Mouse (Mus musculus): ENCODE measurements at regions not wholly inside any gene's neighbourhood (a gene's known extent, or its start where the extent isn't known, plus 50 kb on each side); places are given as distances from the start of the nearest gene placed in this dataset.

DNA sequence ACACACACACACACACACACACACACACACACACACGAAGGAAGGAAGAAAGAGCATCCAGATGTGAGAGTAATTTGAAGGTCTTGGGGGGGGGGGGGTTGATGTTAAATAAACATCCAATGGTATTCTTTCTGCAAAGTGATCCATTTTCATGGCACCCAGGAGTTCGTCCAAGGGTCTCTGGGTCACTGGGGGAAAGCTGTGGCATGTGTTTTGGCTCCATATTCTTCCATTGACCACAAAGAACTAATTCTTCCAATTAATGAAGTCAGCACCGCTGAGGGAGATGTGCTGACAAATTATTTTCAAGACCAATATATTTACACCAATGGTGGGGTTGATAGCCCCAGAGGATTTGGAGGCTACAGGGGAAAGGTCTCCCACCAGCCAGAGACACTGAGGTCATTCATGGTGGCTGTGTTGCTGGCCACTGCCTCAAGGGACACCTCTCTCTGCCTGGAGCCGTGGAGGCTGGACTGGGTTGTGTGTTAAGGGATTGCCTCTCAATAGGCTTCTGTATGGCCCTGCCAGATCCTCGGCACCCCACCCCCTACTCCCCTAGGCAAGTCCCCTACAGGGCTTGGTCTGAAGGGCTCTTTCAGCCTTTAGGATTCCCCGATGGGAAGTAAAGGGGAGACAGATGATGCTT is 99.1 kb upstream of the Pkdcc start:
- DNase-seq (no peak), ATAC-seq (peak; percentile 29; the same call in 1 of the 2 replicates)
- no peak for TF ChIP-seq CTCF (IDR thresholded peaks at IDR 0.05; ENCODE audit: low read depth)
- Histone ChIP-seq H3K27me3 (ENCODE audit: insufficient read depth, low read length) (no peaks in the 10 kb centered on the region), H3K4me2 (ENCODE audit: low read depth) (no peak overlapping the region), H3K9me3 (ENCODE audit: low read length) (no peaks in the 10 kb centered on the region), H3K9ac (no peak overlapping the region), H3K4me3 (ENCODE audit: low read depth, low read length) (no peak overlapping the region), H3K4me1 (ENCODE audit: insufficient read depth) (no peaks in the 10 kb centered on the region), H3K27ac (ENCODE audit: low read depth, low read length) (no peak overlapping the region), H3K36me3 (ENCODE audit: insufficient read depth) (no peaks in the 10 kb centered on the region)
- 48% methylated on average over 6 of the region's 6 CpGs for WGBS

DNA sequence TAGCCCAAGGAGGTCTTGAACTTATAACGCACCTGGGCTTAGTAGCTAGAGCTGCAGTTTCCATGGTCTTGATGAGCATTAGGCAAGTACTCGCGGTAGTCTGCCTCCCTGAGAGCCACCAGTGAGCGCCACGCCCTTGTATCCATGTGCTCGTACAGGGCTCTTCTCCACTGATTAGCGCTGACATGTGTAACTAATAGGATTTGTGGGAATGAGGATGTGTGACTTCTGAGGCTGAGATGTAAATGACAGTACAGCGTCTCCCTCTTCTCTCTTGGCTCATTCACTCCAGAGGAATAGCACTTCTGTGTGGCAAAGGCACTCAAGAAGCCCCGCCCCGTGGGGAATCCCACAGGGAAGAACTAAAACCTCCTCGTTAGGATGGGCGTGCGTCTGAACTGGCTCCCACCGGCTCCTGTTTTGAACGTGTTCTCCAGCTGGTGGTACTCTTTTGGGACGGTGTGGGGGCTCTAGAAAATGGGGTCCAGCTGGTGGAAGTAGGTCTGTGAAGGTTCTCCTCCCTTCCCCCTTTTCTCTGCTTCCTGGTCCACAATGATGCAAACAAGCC is 94.3 kb upstream of the Pkdcc start:
- 59% methylated on average over 16 of the region's 16 CpGs for WGBS
- DNase-seq, result no peak

DNA sequence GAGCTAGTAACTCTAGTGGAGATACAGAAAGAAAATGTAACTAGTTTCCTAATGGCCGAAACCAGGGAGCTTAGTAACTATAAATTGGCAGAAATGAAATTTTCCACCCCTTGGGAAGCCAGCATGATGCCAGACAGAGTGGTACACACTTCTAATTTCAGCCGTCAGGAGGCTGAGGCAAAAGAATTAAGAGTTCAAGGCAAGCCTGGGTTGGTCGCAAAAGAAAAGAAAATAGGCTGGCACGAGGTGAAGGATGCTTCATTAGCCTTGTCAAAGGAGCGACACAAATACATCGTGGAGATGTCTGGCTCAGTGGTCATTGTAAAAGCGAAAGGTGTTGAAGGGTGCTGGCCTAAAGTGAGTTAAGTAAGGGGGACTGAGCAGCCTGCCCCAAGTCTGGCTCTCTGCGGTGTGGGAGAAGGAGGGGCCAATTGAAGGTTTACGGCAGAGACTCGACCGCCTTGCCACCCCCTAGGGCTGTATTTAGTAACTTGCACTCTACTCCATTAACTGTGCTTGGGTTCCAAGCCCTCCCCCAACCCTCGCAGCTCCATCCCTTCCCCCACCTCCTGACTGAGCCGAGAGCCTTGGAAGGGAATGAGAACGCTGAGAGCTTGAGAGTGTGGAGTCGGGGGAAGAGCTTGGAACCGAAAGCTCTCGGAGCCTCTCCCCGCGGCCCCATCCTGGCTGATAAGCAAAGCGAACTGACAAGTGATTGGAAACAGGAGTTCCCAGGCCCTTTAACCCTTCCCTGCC is 92.4 kb upstream of the Pkdcc start:
- Histone ChIP-seq H3K4me3 (ENCODE audit: low read depth, low read length) (peak overlapping the region; percentile 4; the same call in 1 of the 2 replicates), H3K27ac (ENCODE audit: low read depth, low read length) (no peak overlapping the region), H3K36me3 (ENCODE audit: insufficient read depth) (no peaks in the 10 kb centered on the region), H3K9ac (no peak overlapping the region), H3K4me1 (ENCODE audit: insufficient read depth) (peaks cover 4% of the 10 kb centered on the region; the same call in 1 of the 2 replicates), H3K27me3 (ENCODE audit: insufficient read depth, low read length) (no peaks in the 10 kb centered on the region), H3K4me2 (ENCODE audit: low read depth) (peak overlapping the region; percentile 38), H3K9me3 (ENCODE audit: low read length) (no peaks in the 10 kb centered on the region)
- peak; percentile 61 for DNase-seq
- no peak for TF ChIP-seq CTCF (IDR thresholded peaks at IDR 0.05; ENCODE audit: low read depth)
- 7% methylated on average over 20 of the region's 20 CpGs for WGBS
- peak; percentile 88 for ATAC-seq

More for the DNA sequence above, 94.3 kb upstream of the Pkdcc start:
- no peak for TF ChIP-seq CTCF (IDR thresholded peaks at IDR 0.05; ENCODE audit: low read depth)
- Histone ChIP-seq H3K9ac (no peak overlapping the region), H3K4me2 (ENCODE audit: low read depth) (no peak overlapping the region), H3K27me3 (ENCODE audit: insufficient read depth, low read length) (no peaks in the 10 kb centered on the region), H3K9me3 (ENCODE audit: low read length) (no peaks in the 10 kb centered on the region), H3K27ac (ENCODE audit: low read depth, low read length) (no peak overlapping the region), H3K4me3 (ENCODE audit: low read depth, low read length) (no peak overlapping the region), H3K36me3 (ENCODE audit: insufficient read depth) (no peaks in the 10 kb centered on the region), H3K4me1 (ENCODE audit: insufficient read depth) (peaks cover 4% of the 10 kb centered on the region; the same call in 1 of the 2 replicates)
- ATAC-seq, result no peak

DNA sequence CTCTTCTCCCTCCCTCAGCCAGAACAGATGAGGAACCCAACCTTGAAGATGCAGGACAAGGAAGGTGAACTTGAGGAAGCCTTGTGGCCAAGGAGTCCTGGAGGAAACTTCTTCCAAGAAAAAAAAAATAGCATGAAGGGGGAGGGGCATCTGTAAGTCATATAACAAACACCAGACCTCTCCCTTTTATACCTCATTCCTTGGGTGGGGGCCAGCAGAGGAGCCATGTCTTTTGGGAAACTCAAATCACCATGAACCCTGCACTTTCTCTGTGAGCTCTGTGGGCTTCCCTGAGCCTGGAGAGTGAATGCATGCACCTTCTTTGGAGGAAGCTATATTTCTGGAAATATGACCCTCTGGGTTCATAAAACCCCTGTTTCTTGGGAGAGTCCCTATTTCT is 90.0 kb upstream of the Pkdcc start:
- Histone ChIP-seq H3K27ac (ENCODE audit: low read depth, low read length) (no peak overlapping the region), H3K4me2 (ENCODE audit: low read depth) (no peak overlapping the region), H3K36me3 (ENCODE audit: insufficient read depth) (no peaks in the 10 kb centered on the region), H3K27me3 (ENCODE audit: insufficient read depth, low read length) (no peaks in the 10 kb centered on the region), H3K4me1 (ENCODE audit: insufficient read depth) (peaks cover 4% of the 10 kb centered on the region), H3K9ac (no peak overlapping the region), H3K9me3 (ENCODE audit: low read length) (no peaks in the 10 kb centered on the region), H3K4me3 (ENCODE audit: low read depth, low read length) (no peak overlapping the region)
- TF ChIP-seq CTCF (IDR thresholded peaks at IDR 0.05; ENCODE audit: low read depth), result no peak
- DNase-seq (no peak), ATAC-seq (no peak)

DNA sequence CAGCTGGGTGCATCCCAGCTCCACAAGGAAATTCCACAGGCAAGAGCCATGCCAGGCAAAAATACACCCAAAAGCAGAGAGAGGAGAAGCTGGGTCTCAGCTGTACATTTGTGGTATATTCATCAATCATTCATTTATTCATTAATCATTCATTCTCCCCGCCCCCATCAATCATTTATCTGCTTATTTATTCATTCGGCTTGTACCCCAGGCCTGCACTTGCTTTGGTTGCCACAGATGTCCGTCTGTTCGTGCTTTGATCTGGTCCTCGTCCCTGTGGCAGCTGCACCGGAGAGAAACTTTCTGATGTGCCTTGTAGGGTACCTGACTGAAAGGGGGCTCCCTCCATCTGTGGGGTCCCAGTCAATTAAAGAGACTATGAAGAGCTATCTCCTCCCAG is 87.2 kb upstream of the Pkdcc start:
- Histone ChIP-seq H3K4me3 (ENCODE audit: low read depth, low read length) (no peak overlapping the region), H3K9me3 (ENCODE audit: low read length) (no peaks in the 10 kb centered on the region), H3K9ac (no peak overlapping the region), H3K36me3 (ENCODE audit: insufficient read depth) (no peaks in the 10 kb centered on the region), H3K27me3 (ENCODE audit: insufficient read depth, low read length) (no peaks in the 10 kb centered on the region), H3K4me1 (ENCODE audit: insufficient read depth) (no peaks in the 10 kb centered on the region; the same call in none of the 2 replicates), H3K4me2 (ENCODE audit: low read depth) (no peak overlapping the region), H3K27ac (ENCODE audit: low read depth, low read length) (no peak overlapping the region)
- 46% methylated on average over 6 of the region's 6 CpGs for WGBS
- DNase-seq (no peak), ATAC-seq (no peak)
- TF ChIP-seq CTCF (IDR thresholded peaks at IDR 0.05; ENCODE audit: low read depth), result no peak

DNA sequence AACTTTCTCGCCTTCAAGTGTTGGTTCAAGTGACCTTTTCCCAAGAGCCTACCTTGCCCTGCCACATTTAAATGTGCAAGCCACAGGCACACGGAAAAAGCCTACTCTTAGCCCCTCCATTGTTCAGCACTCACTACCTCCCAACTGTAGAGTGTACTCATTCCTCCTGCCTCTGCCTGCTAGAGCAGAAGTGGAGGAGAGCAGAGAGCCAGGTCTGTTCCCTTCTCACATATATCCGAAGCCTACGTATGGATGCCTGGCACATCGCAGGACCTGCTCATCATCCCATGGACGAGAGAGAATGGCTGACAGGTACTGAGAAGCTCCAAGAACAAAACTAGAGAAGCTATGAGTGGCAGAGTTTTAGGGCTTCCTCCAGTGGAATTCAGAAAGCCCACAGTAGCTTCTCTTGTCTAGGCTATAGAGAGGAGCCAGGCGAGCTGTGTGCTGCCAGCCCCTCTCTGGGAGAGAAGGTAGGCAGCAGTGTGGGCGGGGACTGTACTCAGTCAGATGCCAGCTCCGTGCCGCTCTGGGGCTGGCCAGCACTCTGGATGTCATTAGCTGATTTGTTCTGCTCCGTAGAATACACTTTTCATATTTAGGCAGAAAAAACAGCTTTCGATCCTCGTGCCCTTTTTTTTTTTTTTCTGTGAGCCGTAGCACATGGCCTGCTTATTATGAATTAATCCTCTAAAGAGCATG is 86.1 kb upstream of the Pkdcc start:
- Histone ChIP-seq H3K27me3 (ENCODE audit: insufficient read depth, low read length) (no peaks in the 10 kb centered on the region), H3K27ac (ENCODE audit: low read depth, low read length) (no peak overlapping the region), H3K9me3 (ENCODE audit: low read length) (no peaks in the 10 kb centered on the region), H3K4me3 (ENCODE audit: low read depth, low read length) (no peak overlapping the region), H3K4me1 (ENCODE audit: insufficient read depth) (no peaks in the 10 kb centered on the region; the same call in 1 of the 2 replicates), H3K4me2 (ENCODE audit: low read depth) (peak overlapping the region; percentile 32), H3K36me3 (ENCODE audit: insufficient read depth) (no peaks in the 10 kb centered on the region), H3K9ac (no peak overlapping the region)
- TF ChIP-seq CTCF (IDR thresholded peaks at IDR 0.05; ENCODE audit: low read depth), result no peak
- DNase-seq (peak; percentile 75), ATAC-seq (peak; percentile 96)
- WGBS, result 32% methylated on average over 14 of the region's 14 CpGs

All from forebrain, postnatal 0 days (tissue).